Mouse (Mus musculus): Measurements from ENCODE around the gene Pcbp4. TPM values are rescaled to one million over a fixed set of nuclear protein-coding genes. Genes with fewer than 3 reads are reported as not detected.
A peak's percentile ranks its signal among the peaks of the same experiment; 100 is the strongest.

Pcbp4 gene
- polyA plus RNA-seq, 1 experiment from 2014 or later: 275 TPM

DNA sequence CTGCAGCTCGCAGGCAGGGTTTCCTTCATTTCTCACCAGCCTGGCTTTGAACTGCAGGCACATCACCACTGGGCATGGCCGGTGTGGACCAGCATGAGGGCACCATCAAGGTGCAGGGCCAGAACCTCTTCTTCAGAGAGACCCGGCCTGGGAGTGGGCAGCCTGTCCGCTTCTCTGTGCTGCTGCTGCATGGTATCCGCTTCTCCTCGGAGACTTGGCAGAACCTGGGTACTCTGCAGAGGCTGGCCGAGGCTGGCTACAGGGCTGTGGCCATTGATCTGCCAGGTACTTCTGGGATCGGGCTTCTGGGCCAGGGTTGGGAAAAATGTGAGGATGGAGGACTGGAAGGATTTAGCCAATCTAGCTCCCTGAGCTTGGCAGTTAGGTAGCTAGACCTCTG is 3.1 kb upstream of the Pcbp4 start:
- no peaks in the 10 kb centered on the region for H3K9me3 ChIP-seq (replicated peaks)
- DNase-seq (ENCODE audit: low spot score): no peak
- H3K36me3 ChIP-seq: 0 out of 2 replicates have a peak, but pooled peaks cover 3% of the 10 kb centered on the region
- peak overlapping the region; percentile 65 for H3K27ac ChIP-seq
- H3K4me1 ChIP-seq: peaks cover 87% of the 10 kb centered on the region
- H3K27me3 ChIP-seq (ENCODE audit: low read depth, poor library complexity, severe bottlenecking): no peaks in the 10 kb centered on the region
- peak overlapping the region; percentile 90; the same call in 1 of the 2 replicates for H3K4me3 ChIP-seq
- WGBS: 90% methylated on average over 8 of the region's 8 CpGs

DNA sequence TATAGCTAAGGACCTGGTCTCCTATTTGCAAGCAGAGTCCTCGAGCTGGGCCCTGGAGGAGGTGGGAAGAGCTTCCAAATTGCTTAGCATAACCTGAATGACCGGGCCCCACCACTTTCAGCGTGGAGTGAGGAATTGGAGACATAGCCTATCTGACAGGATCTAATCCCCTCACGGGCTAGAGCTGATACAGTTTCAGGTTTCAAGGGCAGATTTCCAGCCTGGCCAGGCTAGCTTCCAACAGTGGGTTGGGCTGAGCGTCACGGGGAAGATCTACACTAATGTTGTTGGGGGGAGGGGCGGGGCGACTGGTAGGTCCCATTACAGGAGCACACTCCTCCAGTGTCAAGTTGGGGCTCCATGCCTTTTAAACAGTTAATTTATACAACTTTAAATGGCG is 2.4 kb upstream of the Pcbp4 start:
- Histone ChIP-seq H3K27me3 (ENCODE audit: low read depth, poor library complexity, severe bottlenecking) (no peaks in the 10 kb centered on the region), H3K4me3 (peak overlapping the region; percentile 90), H3K4me1 (peaks cover 87% of the 10 kb centered on the region), H3K27ac (peak overlapping the region; percentile 65), H3K36me3 (0 out of 2 replicates have a peak, but pooled peaks cover 3% of the 10 kb centered on the region), H3K9me3 (replicated peaks) (no peaks in the 10 kb centered on the region)
- WGBS: 4% methylated on average over 9 of the region's 9 CpGs
- DNase-seq (ENCODE audit: low spot score): peak; percentile 62

DNA sequence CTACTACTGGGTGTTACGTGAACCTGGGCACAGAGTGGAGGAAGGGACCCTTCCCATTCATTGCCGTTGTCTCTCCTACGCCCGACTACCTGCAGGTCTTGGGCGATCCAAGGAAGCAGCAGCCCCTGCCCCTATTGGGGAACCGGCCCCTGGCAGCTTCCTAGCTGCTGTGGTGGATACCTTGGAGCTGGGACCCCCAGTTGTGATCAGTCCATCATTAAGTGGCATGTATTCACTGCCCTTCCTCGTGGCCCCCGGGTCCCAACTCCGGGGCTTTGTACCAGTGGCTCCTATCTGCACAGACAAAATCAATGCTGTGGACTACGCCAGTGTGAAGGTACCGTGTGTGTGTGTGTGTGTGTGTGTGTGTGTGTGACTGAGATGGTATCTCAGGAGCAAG is 1.8 kb upstream of the Pcbp4 start:
- peak overlapping the region; percentile 90 for H3K4me3 ChIP-seq
- peaks cover 90% of the 10 kb centered on the region for H3K4me1 ChIP-seq
- H3K36me3 ChIP-seq: peaks cover 8% of the 10 kb centered on the region
- 69% methylated on average over 11 of the region's 11 CpGs for WGBS
- no peak for DNase-seq (ENCODE audit: low spot score)
- H3K9me3 ChIP-seq (replicated peaks): no peaks in the 10 kb centered on the region
- H3K27me3 ChIP-seq (ENCODE audit: low read depth, poor library complexity, severe bottlenecking): no peaks in the 10 kb centered on the region
- peak overlapping the region; percentile 94 for H3K27ac ChIP-seq

DNA sequence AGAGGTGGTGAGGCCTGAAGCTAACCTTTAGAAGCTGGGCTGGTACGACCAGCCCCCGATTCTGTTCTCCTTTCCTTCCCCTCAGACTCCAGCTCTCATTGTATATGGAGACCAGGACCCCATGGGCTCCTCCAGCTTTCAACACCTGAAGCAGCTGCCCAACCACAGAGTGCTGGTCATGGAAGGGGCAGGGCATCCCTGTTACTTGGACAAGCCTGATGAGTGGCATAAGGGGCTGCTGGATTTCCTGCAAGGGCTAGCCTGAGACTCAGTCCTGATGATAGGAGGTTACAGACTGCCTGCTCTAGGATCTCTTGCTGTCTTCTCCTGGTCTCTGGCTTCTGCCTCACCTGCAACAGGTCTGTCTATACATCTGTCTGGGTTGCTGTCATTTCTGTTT is 1.2 kb upstream of the Pcbp4 start:
- Histone ChIP-seq H3K27ac (peak overlapping the region; percentile 94), H3K4me1 (peaks cover 93% of the 10 kb centered on the region), H3K4me3 (peak overlapping the region; percentile 90), H3K36me3 (peaks cover 14% of the 10 kb centered on the region), H3K9me3 (replicated peaks) (no peaks in the 10 kb centered on the region), H3K27me3 (ENCODE audit: low read depth, poor library complexity, severe bottlenecking) (no peaks in the 10 kb centered on the region)
- DNase-seq (ENCODE audit: low spot score): no peak
- WGBS: 41% methylated on average over 2 of the region's 2 CpGs

DNA sequence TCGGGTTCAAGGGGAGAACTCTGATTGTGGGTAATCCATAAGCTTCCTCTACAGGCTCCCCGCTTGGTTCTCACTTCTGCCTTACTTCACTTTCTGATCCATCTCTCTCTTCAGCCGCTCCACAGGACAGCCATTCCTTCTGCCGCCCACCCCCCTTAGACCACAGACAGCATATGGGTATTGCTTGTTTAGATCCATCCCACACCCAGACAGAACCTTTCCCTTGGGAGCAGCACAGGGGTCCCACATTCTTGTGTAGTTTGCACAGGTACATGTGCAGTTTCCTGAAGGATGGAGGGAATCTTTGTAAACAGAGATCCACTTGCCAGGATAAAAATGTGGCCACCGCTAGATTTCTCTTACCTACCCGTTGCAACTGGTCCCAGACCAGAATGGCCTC is 740 bp upstream of the Pcbp4 start:
- WGBS: 22% methylated on average over 6 of the region's 6 CpGs
- H3K9me3 ChIP-seq (replicated peaks): no peaks in the 10 kb centered on the region
- peaks cover 93% of the 10 kb centered on the region for H3K4me1 ChIP-seq
- no peak for DNase-seq (ENCODE audit: low spot score)
- no peaks in the 10 kb centered on the region for H3K27me3 ChIP-seq (ENCODE audit: low read depth, poor library complexity, severe bottlenecking)
- peaks cover 19% of the 10 kb centered on the region for H3K36me3 ChIP-seq
- peak overlapping the region; percentile 94 for H3K27ac ChIP-seq
- H3K4me3 ChIP-seq: peak overlapping the region; percentile 90

DNA sequence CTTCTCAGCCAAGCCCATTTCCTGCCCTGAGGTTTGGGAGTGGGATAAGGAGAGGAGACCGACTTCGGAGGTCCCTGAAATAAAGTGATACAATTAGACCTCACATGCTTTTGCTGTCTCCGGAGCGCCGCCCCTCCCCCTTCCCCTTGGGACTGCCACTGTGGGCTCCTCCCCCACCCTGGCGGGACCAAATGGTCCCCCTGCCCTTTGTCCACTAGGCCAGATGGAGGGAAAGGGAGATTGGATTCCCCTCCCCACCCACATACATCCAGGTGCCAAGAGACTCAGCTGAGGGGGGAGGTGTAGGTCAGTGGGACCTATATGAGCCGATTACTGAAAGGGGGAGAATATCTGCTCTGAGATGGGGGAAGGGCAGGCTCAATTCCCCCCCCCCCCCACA is 270 bp upstream of the Pcbp4 start:
- WGBS: 0% methylated on average over 7 of the region's 7 CpGs
- peak; percentile 80 for DNase-seq (ENCODE audit: low spot score)
- H3K27ac ChIP-seq: peak overlapping the region; percentile 94

DNA sequence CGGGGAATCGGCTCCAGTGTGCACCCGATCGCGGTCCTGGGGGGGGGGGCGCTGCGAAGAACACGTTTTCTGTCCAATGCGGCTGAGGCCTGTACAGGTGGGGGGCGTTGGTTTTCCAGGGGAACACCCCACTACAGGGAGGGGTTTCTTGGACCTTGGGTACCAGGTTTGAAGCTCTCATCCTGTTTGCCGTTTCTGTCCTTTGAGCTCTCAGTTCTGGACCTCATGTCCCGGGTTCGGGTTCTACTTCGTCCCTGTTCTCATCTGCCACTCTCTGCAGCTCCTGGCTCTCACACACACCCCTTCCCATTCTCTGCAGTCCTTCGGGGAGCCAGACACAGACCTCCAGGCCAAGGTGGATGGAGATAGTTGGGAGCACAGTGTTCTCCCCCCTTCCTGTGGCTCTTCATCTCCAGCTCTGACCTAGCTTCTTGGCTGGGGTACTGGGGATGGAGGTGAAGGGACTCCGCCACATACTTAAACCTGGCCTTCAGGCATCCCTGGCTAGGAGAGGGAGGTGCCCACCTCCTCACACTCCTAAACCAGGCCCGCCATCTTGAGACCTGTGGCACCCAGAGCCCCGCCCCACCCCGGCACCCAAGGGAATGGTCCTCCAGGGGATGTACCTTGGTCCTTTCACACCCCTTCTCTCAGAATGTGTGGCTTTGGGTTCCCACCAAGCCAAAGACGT is 1.1 kb downstream of the Pcbp4 start:
- peak overlapping the region; percentile 94 for H3K27ac ChIP-seq
- no peaks in the 10 kb centered on the region for H3K9me3 ChIP-seq (replicated peaks)
- H3K4me1 ChIP-seq: peaks cover 93% of the 10 kb centered on the region
- DNase-seq (ENCODE audit: low spot score): peak; percentile 67
- WGBS: 0% methylated on average over 18 of the region's 20 CpGs
- peak overlapping the region; percentile 90 for H3K4me3 ChIP-seq
- no peaks in the 10 kb centered on the region for H3K27me3 ChIP-seq (ENCODE audit: low read depth, poor library complexity, severe bottlenecking)
- H3K36me3 ChIP-seq: peaks cover 37% of the 10 kb centered on the region

More for the DNA sequence above, 270 bp upstream of the Pcbp4 start:
- Histone ChIP-seq H3K9me3 (replicated peaks) (no peaks in the 10 kb centered on the region), H3K27me3 (ENCODE audit: low read depth, poor library complexity, severe bottlenecking) (no peaks in the 10 kb centered on the region), H3K4me1 (peaks cover 93% of the 10 kb centered on the region), H3K36me3 (peaks cover 23% of the 10 kb centered on the region), H3K4me3 (peak overlapping the region; percentile 90)

DNA sequence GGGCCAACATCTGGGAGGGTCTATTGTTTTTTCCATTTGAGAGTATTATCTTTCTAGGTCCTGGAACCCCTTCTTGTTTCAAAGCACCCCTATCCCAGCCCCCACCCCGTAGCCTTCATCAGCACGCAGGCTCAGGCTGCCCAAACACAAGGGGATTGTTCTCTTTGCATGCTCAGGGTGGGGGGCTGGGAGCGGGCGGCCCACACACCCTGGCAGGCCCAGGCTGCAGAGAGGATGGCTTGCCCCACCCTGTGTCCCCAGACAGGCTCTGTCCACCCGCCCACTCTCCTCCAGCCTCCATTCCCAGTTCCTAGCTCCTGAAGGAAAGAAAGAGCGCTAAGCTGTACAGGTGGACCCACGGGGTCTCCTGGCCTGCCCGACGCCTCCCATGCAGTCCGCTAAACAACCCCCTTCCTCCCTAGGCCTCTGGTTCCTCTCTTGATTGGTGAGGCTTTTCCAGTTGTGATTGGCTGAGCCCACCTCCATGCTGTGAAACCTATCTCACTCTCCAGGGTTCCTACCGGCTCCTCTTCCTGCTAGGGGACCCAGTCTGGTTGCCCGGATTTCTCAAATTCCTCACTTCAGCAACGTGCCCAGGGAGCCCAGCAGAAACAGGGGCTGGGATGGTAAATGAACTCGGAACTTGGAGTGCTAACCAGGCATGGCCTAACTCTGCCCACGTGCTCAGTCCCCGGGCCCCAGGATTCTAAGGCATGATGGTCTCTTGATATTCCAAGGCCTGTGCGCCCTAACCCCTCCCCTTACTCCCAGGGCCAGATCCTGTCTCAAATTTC is 2.0 kb downstream of the Pcbp4 start:
- Histone ChIP-seq H3K9me3 (replicated peaks) (no peaks in the 10 kb centered on the region), H3K4me3 (peak overlapping the region; percentile 90), H3K27ac (peak overlapping the region; percentile 94), H3K4me1 (peaks cover 93% of the 10 kb centered on the region), H3K36me3 (peaks cover 43% of the 10 kb centered on the region), H3K27me3 (ENCODE audit: low read depth, poor library complexity, severe bottlenecking) (no peaks in the 10 kb centered on the region)
- WGBS: under 1% methylated on average over 17 of the region's 17 CpGs
- DNase-seq (ENCODE audit: low spot score): peak; percentile 72

DNA sequence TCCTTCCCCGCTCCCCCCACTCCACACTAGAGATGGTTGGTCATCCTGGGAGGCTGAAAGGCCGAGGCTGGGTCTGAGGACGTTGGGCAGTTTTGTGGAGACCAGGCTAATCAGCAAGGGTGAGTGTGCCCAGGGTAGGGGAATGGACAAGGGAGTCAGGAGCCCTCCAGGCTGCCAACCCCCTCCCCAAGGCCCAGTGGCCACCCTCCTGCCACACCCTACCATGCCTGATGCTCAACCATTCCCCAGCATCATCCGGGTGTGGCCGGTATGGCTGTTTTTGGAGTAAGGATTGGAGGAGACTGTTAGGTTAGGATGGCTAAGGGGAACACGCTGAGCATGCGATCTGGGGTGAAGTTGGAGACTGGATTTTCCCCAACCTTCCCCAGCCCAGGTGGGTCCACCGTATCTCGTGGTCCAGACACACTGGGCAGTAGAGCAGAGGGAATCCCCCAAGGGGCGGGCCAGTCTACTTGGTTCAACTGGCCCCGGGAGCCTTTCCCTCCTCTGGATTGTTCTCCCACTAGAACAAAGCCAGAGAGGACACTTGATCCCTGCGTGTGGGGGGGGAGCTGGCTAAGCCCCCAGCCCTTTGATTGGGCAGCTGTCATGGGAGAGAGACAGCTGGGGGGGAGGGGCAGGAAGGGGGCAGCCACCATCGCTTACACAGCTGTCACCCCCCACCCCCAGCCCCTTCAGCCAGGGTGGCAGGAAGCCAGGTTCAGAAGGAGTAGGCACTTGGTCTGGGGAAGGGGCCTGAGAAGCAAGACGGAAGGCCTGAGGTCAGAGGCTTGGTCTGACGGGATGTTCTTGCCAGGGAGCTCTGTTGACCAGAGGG is 3.5 kb downstream of the Pcbp4 start:
- H3K4me3 ChIP-seq: peak overlapping the region; percentile 90
- 37% methylated on average over 15 of the region's 15 CpGs for WGBS
- H3K9me3 ChIP-seq (replicated peaks): no peaks in the 10 kb centered on the region
- no peaks in the 10 kb centered on the region for H3K27me3 ChIP-seq (ENCODE audit: low read depth, poor library complexity, severe bottlenecking)
- peaks cover 58% of the 10 kb centered on the region for H3K36me3 ChIP-seq
- H3K4me1 ChIP-seq: peaks cover 90% of the 10 kb centered on the region
- DNase-seq (ENCODE audit: low spot score): peak; percentile 63
- H3K27ac ChIP-seq: peak overlapping the region; percentile 94

DNA sequence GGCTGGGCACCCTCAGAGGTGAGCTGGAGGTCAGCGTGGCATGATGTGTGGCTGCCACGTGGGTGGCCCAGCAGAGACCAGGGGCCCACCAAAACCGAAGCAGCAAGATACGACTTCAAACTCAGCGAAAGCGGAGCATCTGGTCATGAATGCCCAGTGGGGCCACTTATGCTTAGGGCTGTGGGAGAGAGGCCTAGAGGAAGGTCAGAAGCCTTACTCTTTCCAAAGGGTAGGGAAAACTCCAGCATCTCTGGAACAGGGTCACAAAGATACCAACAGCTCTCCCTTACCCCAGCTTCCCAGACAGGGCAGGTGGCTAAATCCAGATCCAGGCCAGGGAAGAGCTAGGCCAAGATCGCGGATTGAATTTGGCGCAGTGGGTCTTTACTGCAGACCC is 4.1 kb downstream of the Pcbp4 start:
- Histone ChIP-seq H3K4me3 (peak overlapping the region; percentile 90), H3K27me3 (ENCODE audit: low read depth, poor library complexity, severe bottlenecking) (no peaks in the 10 kb centered on the region), H3K27ac (peak overlapping the region; percentile 94), H3K4me1 (peaks cover 86% of the 10 kb centered on the region), H3K9me3 (replicated peaks) (no peaks in the 10 kb centered on the region), H3K36me3 (peaks cover 64% of the 10 kb centered on the region)
- WGBS: 40% methylated on average over 9 of the region's 9 CpGs
- no peak for DNase-seq (ENCODE audit: low spot score)

DNA sequence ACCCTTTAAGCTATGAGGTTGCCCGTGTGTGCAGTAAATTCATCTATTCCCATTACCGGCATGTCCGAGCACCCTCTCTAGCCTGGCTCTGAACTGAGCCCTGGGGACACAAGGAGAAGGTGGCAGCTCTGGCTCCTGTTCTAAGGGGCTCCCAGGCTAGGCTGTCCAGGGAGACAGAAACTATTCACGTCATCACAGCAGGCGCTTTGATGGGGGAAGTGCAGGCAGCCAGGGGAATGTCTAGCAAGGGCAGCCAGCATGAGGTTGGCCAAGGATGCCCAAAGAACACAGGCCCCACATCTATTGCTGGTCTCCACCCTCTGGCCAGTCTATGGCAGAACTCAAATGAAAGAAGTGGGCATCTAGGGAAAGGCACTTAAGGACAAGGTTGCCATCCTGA is 4.8 kb downstream of the Pcbp4 start:
- Histone ChIP-seq H3K4me1 (peaks cover 79% of the 10 kb centered on the region), H3K9me3 (replicated peaks) (no peaks in the 10 kb centered on the region), H3K27me3 (ENCODE audit: low read depth, poor library complexity, severe bottlenecking) (peaks cover under 1% of the 10 kb centered on the region; the same call in 1 of the 2 replicates), H3K36me3 (peaks cover 71% of the 10 kb centered on the region), H3K27ac (peak overlapping the region; percentile 94; the same call in 1 of the 2 replicates), H3K4me3 (peak overlapping the region; percentile 8; the same call in 1 of the 2 replicates)
- DNase-seq (ENCODE audit: low spot score): no peak
- 75% methylated on average over 5 of the region's 5 CpGs for WGBS

DNA sequence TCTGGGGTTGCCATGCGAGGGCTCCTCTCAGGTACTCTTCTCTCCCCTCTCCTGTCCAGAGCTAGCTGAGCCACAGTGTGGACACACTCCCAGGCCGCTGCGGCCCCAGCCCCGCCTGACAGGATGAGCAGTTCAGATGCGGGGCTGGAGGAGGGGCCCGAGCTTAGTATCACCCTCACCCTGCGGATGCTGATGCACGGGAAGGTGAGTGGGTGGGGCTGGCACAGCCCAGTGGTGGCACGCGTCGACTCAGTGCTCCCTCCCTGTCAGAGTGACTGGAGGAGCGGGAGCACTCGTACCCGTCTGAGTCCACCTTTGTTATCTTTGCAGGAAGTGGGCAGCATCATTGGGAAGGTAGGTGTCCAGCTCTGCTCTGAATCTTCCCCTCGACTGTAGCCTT is 6.9 kb downstream of the Pcbp4 start:
- Histone ChIP-seq H3K9me3 (replicated peaks) (no peaks in the 10 kb centered on the region), H3K4me3 (no peak overlapping the region), H3K4me1 (peaks cover 84% of the 10 kb centered on the region), H3K36me3 (peaks cover 92% of the 10 kb centered on the region), H3K27me3 (ENCODE audit: low read depth, poor library complexity, severe bottlenecking) (peaks cover 13% of the 10 kb centered on the region), H3K27ac (no peak overlapping the region; the same call in 1 of the 2 replicates)
- DNase-seq (ENCODE audit: low spot score): no peak
- WGBS: 85% methylated on average over 15 of the region's 15 CpGs

Data from limb, embryonic 10.5 days (tissue).